Mouse (Mus musculus) brain, adult 10 weeks (tissue): ENCODE results near the gene Lce3c. TPM values are rescaled to one million over a fixed set of nuclear protein-coding genes. Genes with fewer than 3 reads are reported as not detected.

Source experiments
- polyA plus RNA-seq: library from polyadenylated mRNA; stranded (reverse); fragments of 350-450 nt; fragmentation: Illumina TruSeq; extraction: RNeasy Lipid Tissue Mini Kit (QIAGEN cat#74804); gene quantifications from one replicate; pipeline ENCODE4 v1.2.3, GENCODE M21; 2015; ENCODE audit warnings: low read depth, low replicate concordance

Gene Lce3c
- not detected for polyA plus RNA-seq

GRCm38 (mm10) chr3:92944186-92944585 lies at the start of gene Lce3c:
Gene Lce3c, plus strand, starts transcription at chr3:92944486.

DNA sequence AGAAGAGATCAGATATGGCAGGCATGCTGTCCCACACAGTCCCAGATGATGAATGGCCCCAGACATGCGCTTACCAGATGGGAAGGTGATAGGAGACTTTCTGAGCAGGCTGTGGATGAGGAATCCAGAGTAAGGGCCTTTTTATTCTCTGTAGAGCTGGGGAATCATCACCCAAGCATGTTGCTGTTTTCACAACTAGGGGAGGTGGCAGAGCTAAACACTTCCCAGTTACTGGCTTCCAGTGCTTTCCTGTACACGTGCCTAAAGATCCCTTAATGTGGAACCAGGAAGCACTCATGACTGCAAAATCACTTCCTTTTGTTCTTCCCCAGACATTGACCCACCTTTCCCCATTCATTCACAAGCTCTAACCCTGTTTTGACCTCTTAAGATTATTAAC lies 18.2 kb upstream of the Lce3c start, which contains the start of gene Lce3a:
Gene Lce3a (minus strand): TSS at position 101 of the 400 bp plus-strand sequence.

DNA sequence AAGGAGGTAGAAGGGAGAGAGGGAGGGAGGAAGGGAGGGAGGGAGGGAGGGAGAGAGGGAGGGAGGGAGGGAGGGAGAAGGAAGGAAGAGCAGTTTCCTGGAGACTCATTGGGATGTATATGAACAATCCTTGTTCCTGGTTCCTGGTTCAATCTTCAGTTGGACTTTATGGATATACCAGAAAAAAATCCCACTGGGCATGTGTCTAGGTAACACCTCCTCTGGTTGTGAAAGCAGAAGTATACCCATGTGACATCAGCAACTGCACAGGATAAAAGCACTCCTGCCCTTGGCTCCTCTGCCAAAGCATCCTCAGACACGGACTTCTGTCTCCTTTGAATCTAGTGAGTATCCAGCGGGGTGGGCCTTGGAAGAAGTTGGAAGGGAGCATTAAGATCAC lies 11.6 kb upstream of the Lce3c start, which contains the start of gene Lce3b:
Gene Lce3b (plus strand): TSS at position 301 of the 400 bp plus-strand sequence.

GRCm38 (mm10) chr3:92957090-92957489 lies 12.8 kb downstream of the Lce3c start, which contains the start of gene Lce3d:
Gene Lce3d, plus strand, starts transcription at chr3:92957390.

DNA sequence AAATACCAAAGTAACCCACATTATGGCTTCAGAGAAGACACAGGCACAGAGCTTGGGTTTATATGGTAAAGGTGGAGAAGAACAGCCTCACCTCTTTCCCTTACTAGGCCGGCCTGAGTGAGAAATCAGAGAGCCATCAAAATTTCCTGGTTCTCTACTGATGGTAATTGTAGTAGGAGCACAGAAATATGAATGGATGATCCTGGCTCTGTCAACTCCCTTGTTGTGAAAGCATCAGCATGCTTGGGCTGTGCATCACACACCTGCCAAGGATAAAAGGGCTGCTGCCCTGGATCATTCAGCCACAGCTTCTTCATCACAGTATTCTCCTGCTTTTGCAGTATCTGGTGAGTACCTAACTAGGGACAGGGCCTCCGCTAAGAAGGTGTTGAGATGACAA lies 22.5 kb downstream of the Lce3c start, which contains the start of gene Lce3e:
Gene Lce3e (plus strand): TSS at position 301 of the 400 bp plus-strand sequence.

DNA sequence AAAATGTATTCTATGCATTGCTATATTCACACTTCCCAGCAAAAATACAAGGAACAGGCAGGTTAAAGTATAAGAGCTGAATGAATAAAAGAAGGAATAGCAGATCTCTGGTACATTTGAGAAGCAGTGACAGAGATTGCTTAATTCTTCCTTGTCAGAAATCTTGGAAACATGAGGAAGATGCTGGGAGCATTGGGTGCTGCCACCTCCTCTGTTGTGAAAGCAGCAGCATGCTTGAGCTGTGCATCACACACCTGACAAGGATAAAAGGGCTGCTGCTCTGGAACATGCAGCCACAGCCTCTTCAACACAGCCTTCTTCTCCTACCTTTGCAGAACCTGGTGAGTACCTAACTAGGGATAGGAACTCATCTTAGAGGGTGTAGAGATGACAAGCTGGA lies 47.6 kb downstream of the Lce3c start, which contains the start of gene Lce3f:
Gene Lce3f (plus strand): TSS at position 301 of the 400 bp plus-strand sequence.

Other genes with a start within 250 kb of the Lce3c start
- gene Lce1e, start 235.4 kb upstream of the Lce3c start, polyA plus RNA-seq: not detected
- not detected for gene Lce1f, start 224.1 kb upstream of the Lce3c start, polyA plus RNA-seq
- gene Gm38119, start 205.4 kb upstream of the Lce3c start, polyA plus RNA-seq: not detected
- gene Lce1g, start 192.1 kb upstream of the Lce3c start, polyA plus RNA-seq: not detected
- gene Lce1h, start 179.4 kb upstream of the Lce3c start, polyA plus RNA-seq: not detected
- gene Lce1i, start 165.6 kb upstream of the Lce3c start, polyA plus RNA-seq: not detected
- gene Lce1j, start 154.0 kb upstream of the Lce3c start, polyA plus RNA-seq: not detected
- not detected for gene Lce1k, start 136.6 kb upstream of the Lce3c start, polyA plus RNA-seq
- not detected for gene Kprp, start 117.2 kb upstream of the Lce3c start, polyA plus RNA-seq
- gene Lce1l, start 93.2 kb upstream of the Lce3c start, polyA plus RNA-seq: not detected
- gene 2310050C09Rik, start 74.3 kb upstream of the Lce3c start, polyA plus RNA-seq: not detected
- gene Lce3a, start 18.3 kb upstream of the Lce3c start, polyA plus RNA-seq: not detected
- not detected for gene Lce3b, start 11.5 kb upstream of the Lce3c start, polyA plus RNA-seq
- gene Lce3d, start 12.9 kb downstream of the Lce3c start, polyA plus RNA-seq: not detected
- not detected for gene Lce3e, start 22.6 kb downstream of the Lce3c start, polyA plus RNA-seq
- gene Lce3f, start 47.7 kb downstream of the Lce3c start, polyA plus RNA-seq: not detected
- gene Crct1, start 71.2 kb downstream of the Lce3c start, polyA plus RNA-seq: not detected
- not detected for gene Lce1m, start 74.6 kb downstream of the Lce3c start, polyA plus RNA-seq
- gene Gm4858, start 124.3 kb downstream of the Lce3c start, polyA plus RNA-seq: not detected
- not detected for gene Crnn, start 200.3 kb downstream of the Lce3c start, polyA plus RNA-seq